Mouse (Mus musculus) MEL (cell line): ENCODE data around the gene Hsf5.

Experiments used
- CTCF ChIP-seq, 3 experiments: IDR thresholded peaks in 2 of 3; conservative IDR thresholded peaks in 1 of 3; 2 replicates each; pipeline ENCODE4 v1.5.1; 2011 to 2012; ENCODE audit warnings: low read length in 3 of 3, low read depth in 2 of 3, mild to moderate bottlenecking in 2 of 3, improper control_type of control experiment in 1 of 3, inconsistent platforms in 1 of 3, mixed read lengths in 1 of 3, moderate library complexity in 1 of 3; ENCODE audit not compliant: control insufficient read depth in 1 of 3, insufficient read depth in 1 of 3, poor library complexity in 1 of 3, severe bottlenecking in 1 of 3
- TCF12 ChIP-seq: IDR thresholded peaks from 2 replicates; pipeline ENCODE4 v1.6.1; 2014; ENCODE audit warnings: low read depth, mild to moderate bottlenecking, inconsistent platforms, low read length, improper control_type of control experiment, moderate library complexity
- USF1 ChIP-seq: IDR thresholded peaks from 2 replicates; pipeline ENCODE4 v1.6.1; 2014; ENCODE audit warnings: low read depth, mild to moderate bottlenecking, inconsistent platforms, low read length, improper control_type of control experiment, moderate library complexity

DNA sequence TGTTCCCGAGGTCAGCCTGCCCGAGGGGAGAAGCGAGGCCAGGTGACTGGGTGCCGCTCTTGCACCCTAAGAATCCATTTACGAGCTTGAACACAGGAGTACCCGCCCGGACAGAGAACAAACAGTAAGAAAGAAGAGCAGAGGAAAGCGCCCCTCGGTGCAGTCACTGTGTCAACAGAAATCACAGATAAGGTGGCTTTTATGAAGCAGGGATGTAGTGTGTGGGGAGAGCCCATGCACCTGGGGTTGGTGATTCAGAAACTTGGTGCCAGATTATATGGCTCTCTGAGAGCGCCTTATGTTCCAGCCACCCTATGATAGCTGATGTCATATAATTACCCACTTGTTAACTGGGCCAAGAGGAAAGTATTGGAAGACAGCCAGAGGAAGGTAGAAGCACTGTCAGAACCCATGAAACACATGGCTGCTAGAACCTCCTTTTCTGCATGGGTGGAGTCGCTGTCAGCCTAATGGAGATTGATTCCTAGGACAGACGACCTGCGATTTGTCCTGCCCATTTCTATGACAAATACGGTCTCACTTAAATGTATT, 80.2 kb downstream of the Hsf5 start:
- TF ChIP-seq CTCF (IDR thresholded peaks at IDR 0.05 in 2 of 3, conservative IDR thresholded peaks at IDR 0.05 in 1 of 3; ENCODE audit: control insufficient read depth in 1 of 3, insufficient read depth in 1 of 3, low read depth in 2 of 3, low read length in 3 of 3, poor library complexity in 1 of 3, severe bottlenecking in 1 of 3) (no peak), USF1 (no peak), TCF12 (no peak)
